Mouse (Mus musculus): Measurements from ENCODE around the gene Pcare. TPM values are rescaled to one million over a fixed set of nuclear protein-coding genes. Genes with fewer than 3 reads are reported as not detected.

The Pcare gene
- polyA plus RNA-seq, 1 experiment from 2014 or later = not detected

DNA sequence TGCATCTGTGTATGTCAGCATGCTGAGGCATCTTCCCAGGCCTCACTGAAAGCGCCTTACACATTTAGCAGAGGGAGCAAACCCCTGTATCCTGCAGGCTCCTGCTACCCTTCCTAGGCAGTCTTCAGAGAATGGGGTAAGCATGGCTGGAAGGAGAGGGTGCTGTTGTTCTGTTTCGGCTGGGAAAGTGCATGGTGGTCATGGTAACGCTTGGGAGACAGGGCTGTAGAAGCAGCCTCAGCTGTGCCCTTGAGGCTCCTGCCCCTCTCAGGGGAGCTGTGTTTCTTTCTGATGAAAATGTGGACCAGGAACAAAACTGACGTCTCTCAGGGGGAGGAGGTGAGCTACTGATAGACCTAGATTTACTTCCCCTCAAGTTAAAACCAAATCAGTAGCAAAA lies 45.0 kb downstream of the Pcare start:
- 53% methylated on average over 4 of the region's 4 CpGs for WGBS
- Histone ChIP-seq H3K36me3 (ENCODE audit: insufficient read depth) (no peaks in the 10 kb centered on the region), H3K27ac (ENCODE audit: low read depth) (no peak overlapping the region), H3K9me3 (ENCODE audit: low read depth, low read length) (no peaks in the 10 kb centered on the region), H3K4me3 (ENCODE audit: low read depth, low read length) (no peak overlapping the region), H3K9ac (no peak overlapping the region), H3K4me1 (ENCODE audit: insufficient read depth) (no peaks in the 10 kb centered on the region), H3K4me2 (no peak overlapping the region), H3K27me3 (ENCODE audit: insufficient read depth, low read length) (no peaks in the 10 kb centered on the region)
- no peak for TF ChIP-seq CTCF (IDR thresholded peaks at IDR 0.05; ENCODE audit: low read depth)
- ATAC-seq (ENCODE audit: insufficient read depth) = no peak
- DNase-seq = no peak

DNA sequence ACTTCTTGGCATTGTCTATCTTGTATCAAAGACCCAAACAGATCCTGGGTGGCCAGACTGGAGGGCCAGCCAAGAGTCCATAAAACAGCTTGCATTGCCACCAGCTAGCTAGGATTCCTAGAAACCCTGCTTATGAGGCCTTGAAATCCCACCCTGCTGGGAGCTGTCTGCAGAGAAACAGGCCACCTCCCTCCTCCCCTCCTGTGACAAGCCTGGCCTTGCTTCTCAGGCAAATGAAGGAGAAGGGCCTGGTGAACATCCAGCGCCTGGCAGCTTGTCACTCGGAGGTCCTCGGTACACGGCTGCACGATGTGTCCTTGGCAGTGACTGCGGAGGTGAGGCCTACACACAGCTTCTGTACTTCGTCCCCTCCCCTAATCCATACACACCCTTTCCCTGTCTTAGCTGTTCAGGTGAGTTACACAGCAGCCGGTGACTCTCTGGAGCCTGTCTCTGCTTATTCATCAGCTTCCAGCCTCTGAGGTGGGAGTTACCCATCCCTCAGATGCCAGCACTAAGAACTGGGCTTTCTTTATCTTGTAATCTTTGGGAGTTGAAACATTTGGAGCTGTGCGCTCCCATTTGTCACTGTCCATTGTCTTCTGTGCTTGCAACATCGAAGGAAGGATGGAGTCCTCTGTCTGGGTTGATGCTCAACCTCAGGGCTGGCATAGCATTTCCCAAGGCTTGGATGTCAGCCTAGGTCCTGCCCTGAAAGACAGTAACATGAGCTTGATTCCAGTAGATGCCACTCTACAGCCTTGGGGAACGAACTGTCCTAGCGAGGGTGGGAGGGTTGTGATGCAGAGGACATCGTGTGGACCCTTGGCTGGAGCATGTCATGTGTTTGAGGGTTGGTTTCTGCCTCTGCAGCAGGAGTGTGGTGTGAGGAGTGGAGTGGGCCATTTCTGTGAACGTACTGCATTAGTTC lies 46.9 kb downstream of the Pcare start:
- no peak overlapping the region for H3K27ac ChIP-seq (ENCODE audit: low read depth)
- no peak for TF ChIP-seq CTCF (IDR thresholded peaks at IDR 0.05; ENCODE audit: low read depth)
- no peak overlapping the region for H3K4me2 ChIP-seq
- H3K36me3 ChIP-seq (ENCODE audit: insufficient read depth) = no peaks in the 10 kb centered on the region
- no peaks in the 10 kb centered on the region for H3K9me3 ChIP-seq (ENCODE audit: low read depth, low read length)
- no peaks in the 10 kb centered on the region for H3K4me1 ChIP-seq (ENCODE audit: insufficient read depth)
- no peak overlapping the region for H3K4me3 ChIP-seq (ENCODE audit: low read depth, low read length)
- WGBS = 80% methylated on average over 14 of the region's 14 CpGs
- ATAC-seq (ENCODE audit: insufficient read depth) = no peak; the same call in 1 of the 2 replicates
- no peak overlapping the region for H3K9ac ChIP-seq
- DNase-seq = peak; percentile 33
- H3K27me3 ChIP-seq (ENCODE audit: insufficient read depth, low read length) = no peaks in the 10 kb centered on the region

DNA sequence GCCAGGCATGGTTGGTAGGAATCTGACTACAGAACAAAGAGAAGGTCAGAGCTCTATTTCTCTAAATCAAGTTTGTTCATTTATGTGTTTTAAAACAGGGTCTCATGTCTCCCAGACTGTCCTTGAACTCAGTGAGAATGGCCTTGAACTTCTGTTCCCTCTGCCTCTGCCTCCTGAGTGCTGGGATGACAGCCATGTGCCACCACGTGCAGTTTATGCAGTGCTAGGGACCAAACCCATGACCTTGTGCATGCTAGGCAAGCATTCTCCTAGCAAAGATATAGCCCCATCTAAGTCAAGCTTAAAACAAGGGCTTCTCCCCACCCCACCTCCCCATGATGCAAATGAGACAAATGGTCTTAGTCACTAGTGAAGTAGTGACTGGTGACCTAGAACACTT lies 47.6 kb downstream of the Pcare start:
- H3K4me1 ChIP-seq (ENCODE audit: insufficient read depth) = no peaks in the 10 kb centered on the region
- H3K9ac ChIP-seq = no peak overlapping the region
- ATAC-seq (ENCODE audit: insufficient read depth) = no peak
- 57% methylated on average over 1 of the region's 1 CpGs for WGBS
- H3K27me3 ChIP-seq (ENCODE audit: insufficient read depth, low read length) = no peaks in the 10 kb centered on the region
- no peaks in the 10 kb centered on the region for H3K36me3 ChIP-seq (ENCODE audit: insufficient read depth)
- no peak for TF ChIP-seq CTCF (IDR thresholded peaks at IDR 0.05; ENCODE audit: low read depth)
- no peaks in the 10 kb centered on the region for H3K9me3 ChIP-seq (ENCODE audit: low read depth, low read length)
- no peak for DNase-seq
- no peak overlapping the region for H3K4me3 ChIP-seq (ENCODE audit: low read depth, low read length)
- H3K27ac ChIP-seq (ENCODE audit: low read depth) = no peak overlapping the region
- no peak overlapping the region for H3K4me2 ChIP-seq

DNA sequence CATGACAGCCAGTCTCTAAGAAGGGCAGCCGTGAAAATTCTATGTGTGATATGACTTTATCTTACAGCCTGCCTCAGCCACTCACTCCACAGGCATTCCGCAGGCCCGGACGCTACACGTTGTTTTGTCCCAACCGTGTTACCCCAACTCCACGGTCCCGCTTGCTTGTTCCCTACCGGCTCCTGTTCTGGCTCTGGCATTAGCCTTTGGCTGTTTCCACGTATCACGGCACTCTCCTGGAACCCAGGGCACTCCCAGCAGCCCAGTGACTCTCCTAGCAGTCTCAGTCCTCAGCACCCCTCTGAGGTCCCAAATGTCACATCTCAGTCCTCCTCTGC lies 54.1 kb downstream of the Pcare start:
- Histone ChIP-seq H3K4me3 (ENCODE audit: low read depth, low read length) (no peak overlapping the region), H3K9me3 (ENCODE audit: low read depth, low read length) (no peaks in the 10 kb centered on the region), H3K27ac (ENCODE audit: low read depth) (no peak overlapping the region), H3K4me1 (ENCODE audit: insufficient read depth) (no peaks in the 10 kb centered on the region), H3K27me3 (ENCODE audit: insufficient read depth, low read length) (no peaks in the 10 kb centered on the region), H3K9ac (no peak overlapping the region), H3K36me3 (ENCODE audit: insufficient read depth) (no peaks in the 10 kb centered on the region), H3K4me2 (no peak overlapping the region)
- no peak for TF ChIP-seq CTCF (IDR thresholded peaks at IDR 0.05; ENCODE audit: low read depth)
- ATAC-seq (ENCODE audit: insufficient read depth) (no peak), DNase-seq (peak; percentile 62)
- 43% methylated on average over 11 of the region's 11 CpGs for WGBS

DNA sequence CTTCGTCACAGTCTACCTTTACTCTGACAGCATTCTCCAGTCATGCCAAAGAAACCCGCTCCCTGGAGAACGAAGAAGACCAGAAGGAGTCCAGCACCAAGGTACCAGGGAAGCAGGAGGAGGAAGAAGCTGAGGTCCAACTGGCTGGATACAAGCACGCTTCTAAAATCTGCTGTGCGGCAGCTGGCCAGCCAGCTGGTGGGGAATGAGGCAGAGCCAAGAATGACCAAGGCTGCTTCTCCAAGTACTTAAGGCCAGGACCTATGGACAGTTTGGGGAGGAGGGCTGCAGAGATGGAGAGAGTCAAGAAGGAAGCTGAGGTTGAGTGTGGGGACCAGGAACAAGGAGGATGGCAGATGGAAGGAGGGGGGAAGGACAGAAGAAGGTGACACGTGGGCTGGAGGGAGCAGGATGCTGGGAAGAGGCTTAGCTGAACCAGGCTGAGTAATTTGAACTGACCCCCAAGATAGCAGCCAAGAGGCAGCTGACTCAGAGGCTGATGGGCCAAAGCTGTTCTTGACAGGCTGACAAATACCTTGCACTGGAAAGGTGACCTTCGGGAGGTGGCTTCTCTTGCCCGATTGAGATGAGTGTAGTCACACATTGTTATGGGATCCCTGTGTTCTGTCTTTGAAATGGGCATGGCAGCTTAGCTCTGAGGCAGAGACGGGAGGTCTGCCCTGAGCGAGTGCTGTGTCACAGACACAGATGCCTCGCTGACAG lies 54.6 kb downstream of the Pcare start:
- no peaks in the 10 kb centered on the region for H3K4me1 ChIP-seq (ENCODE audit: insufficient read depth)
- no peak for TF ChIP-seq CTCF (IDR thresholded peaks at IDR 0.05; ENCODE audit: low read depth)
- WGBS = 44% methylated on average over 11 of the region's 11 CpGs
- H3K36me3 ChIP-seq (ENCODE audit: insufficient read depth) = no peaks in the 10 kb centered on the region
- H3K27me3 ChIP-seq (ENCODE audit: insufficient read depth, low read length) = no peaks in the 10 kb centered on the region
- no peak overlapping the region for H3K9ac ChIP-seq
- H3K9me3 ChIP-seq (ENCODE audit: low read depth, low read length) = no peaks in the 10 kb centered on the region
- no peak overlapping the region for H3K4me3 ChIP-seq (ENCODE audit: low read depth, low read length)
- ATAC-seq (ENCODE audit: insufficient read depth) = peak; percentile 75; the same call in 1 of the 2 replicates
- peak; percentile 71 for DNase-seq
- H3K4me2 ChIP-seq = no peak overlapping the region
- H3K27ac ChIP-seq (ENCODE audit: low read depth) = no peak overlapping the region

DNA sequence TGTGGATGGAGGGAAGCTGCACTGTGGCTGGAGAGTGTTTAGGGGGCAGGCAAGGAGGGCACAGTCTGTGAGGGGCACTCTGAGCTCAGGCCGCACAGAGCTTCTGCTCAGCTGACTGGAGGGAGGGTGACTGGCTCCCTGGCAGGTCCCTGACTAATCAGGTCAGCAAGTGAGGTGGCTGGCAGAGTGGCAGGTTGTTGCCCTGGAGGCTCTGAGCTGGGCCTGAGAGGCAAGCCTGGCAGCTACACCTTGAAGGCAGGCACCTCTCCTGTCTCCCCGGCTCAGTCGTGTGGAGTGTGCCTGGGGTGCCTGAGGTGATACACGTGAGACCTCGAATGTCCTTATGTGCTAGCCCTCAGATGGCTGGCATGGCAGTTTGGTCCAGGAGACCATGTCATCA lies 56.3 kb downstream of the Pcare start:
- no peaks in the 10 kb centered on the region for H3K27me3 ChIP-seq (ENCODE audit: insufficient read depth, low read length)
- no peak overlapping the region for H3K9ac ChIP-seq
- peaks cover 4% of the 10 kb centered on the region for H3K4me1 ChIP-seq (ENCODE audit: insufficient read depth)
- no peaks in the 10 kb centered on the region for H3K9me3 ChIP-seq (ENCODE audit: low read depth, low read length)
- H3K27ac ChIP-seq (ENCODE audit: low read depth) = no peak overlapping the region
- H3K4me3 ChIP-seq (ENCODE audit: low read depth, low read length) = no peak overlapping the region
- H3K36me3 ChIP-seq (ENCODE audit: insufficient read depth) = no peaks in the 10 kb centered on the region
- no peak for TF ChIP-seq CTCF (IDR thresholded peaks at IDR 0.05; ENCODE audit: low read depth)
- DNase-seq (no peak), ATAC-seq (ENCODE audit: insufficient read depth) (no peak)
- no peak overlapping the region for H3K4me2 ChIP-seq
- WGBS = 62% methylated on average over 5 of the region's 5 CpGs

DNA sequence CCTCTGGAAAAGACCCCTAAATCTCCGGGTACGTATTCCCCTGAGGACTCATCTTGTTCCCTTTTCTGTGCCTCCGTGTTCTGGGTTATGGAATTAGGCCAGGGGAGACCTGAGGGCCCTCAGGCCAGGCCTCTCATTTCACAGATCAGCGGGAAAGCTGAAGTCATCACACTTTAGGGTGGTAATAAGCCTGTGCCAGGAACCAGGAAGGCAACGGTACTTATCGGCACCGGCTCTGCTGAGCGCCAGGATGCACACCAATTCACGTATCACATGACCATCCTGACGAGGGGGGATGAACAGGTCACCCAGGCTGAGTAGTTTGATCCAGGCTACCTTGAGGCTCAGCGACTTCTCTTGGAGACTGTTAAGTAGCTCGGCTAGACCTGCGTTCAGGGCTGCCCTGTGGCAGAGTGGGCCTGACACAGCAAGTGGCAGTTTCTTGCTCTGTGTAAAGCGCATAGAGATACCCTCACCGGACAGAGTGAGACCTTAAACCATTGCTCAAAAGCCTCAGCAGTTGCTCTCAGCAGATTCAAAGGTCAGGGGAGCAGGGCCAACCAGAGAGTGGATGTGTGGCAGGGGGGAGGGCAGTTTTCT lies 56.9 kb downstream of the Pcare start:
- Histone ChIP-seq H3K9me3 (ENCODE audit: low read depth, low read length) (no peaks in the 10 kb centered on the region), H3K4me1 (ENCODE audit: insufficient read depth) (peaks cover 8% of the 10 kb centered on the region), H3K27ac (ENCODE audit: low read depth) (no peak overlapping the region), H3K4me2 (no peak overlapping the region), H3K4me3 (ENCODE audit: low read depth, low read length) (no peak overlapping the region), H3K9ac (no peak overlapping the region), H3K27me3 (ENCODE audit: insufficient read depth, low read length) (no peaks in the 10 kb centered on the region), H3K36me3 (ENCODE audit: insufficient read depth) (no peaks in the 10 kb centered on the region)
- no peak for TF ChIP-seq CTCF (IDR thresholded peaks at IDR 0.05; ENCODE audit: low read depth)
- WGBS = 73% methylated on average over 15 of the region's 15 CpGs
- DNase-seq (no peak), ATAC-seq (ENCODE audit: insufficient read depth) (no peak)

Measured in lung, embryonic 14.5 days (tissue).